Mouse (Mus musculus) liver, embryonic 13.5 days (tissue): ENCODE results near the gene Ercc6l. TPM values are rescaled to one million over a fixed set of nuclear protein-coding genes. Genes with fewer than 3 reads are reported as not detected.
A peak's percentile ranks its signal among the peaks of the same experiment; 100 is the strongest.
"Not testable (repeated sequence)": the region's sequence is repeated elsewhere in the genome, so short reads cannot be mapped to it uniquely, and the experiment has no call there.

Experiments
- ATAC-seq: fragments of 200-750 bp; cut with Nextera tagmentation; 2 replicates; pipeline ENCODE4 v1.8.0; 2017; ENCODE audit warnings: low read depth, mild to moderate bottlenecking, moderate number of reproducible peaks, moderate library complexity
- DNase-seq: peaks from one replicate; pipeline ENCODE4 v3.0.0; 2022
- H3K27ac ChIP-seq: fragments of 300-500 bp; sonication (generic); 2 replicates; pipeline ENCODE4 v1.5.1; 2015; ENCODE audit warnings: moderate library complexity, mild to moderate bottlenecking, inconsistent platforms
- H3K27me3 ChIP-seq: fragments of 300-500 bp; sonication (generic); 2 replicates; pipeline ENCODE4 v1.6.1; 2015; ENCODE audit warnings: mild to moderate bottlenecking, inconsistent platforms
- H3K36me3 ChIP-seq: fragments of 300-500 bp; sonication (generic); 2 replicates; pipeline ENCODE4 v1.6.1; 2015; ENCODE audit warnings: mild to moderate bottlenecking, inconsistent platforms
- H3K4me1 ChIP-seq: fragments of 300-500 bp; sonication (generic); replicated peaks from 2 replicates; pipeline ENCODE4 v1.6.1; 2015; ENCODE audit warnings: inconsistent platforms
- H3K4me2 ChIP-seq: fragments of 300-500 bp; sonication (generic); 2 replicates; pipeline ENCODE4 v1.6.1; 2015; ENCODE audit warnings: inconsistent platforms, mild to moderate bottlenecking, moderate library complexity
- H3K4me3 ChIP-seq: fragments of 300-500 bp; sonication (generic); replicated peaks from 2 replicates; pipeline ENCODE4 v1.5.1; 2015; ENCODE audit warnings: mild to moderate bottlenecking, inconsistent platforms
- H3K9ac ChIP-seq: fragments of 300-500 bp; sonication (generic); 2 replicates; pipeline ENCODE4 v1.6.1; 2015; ENCODE audit warnings: mild to moderate bottlenecking, inconsistent platforms
- H3K9me3 ChIP-seq: fragments of 300-500 bp; sonication (generic); replicated peaks from 2 replicates; pipeline ENCODE4 v1.6.1; 2016; ENCODE audit warnings: inconsistent platforms
- WGBS: fragments of 180-500 bp; shearing (Covaris S2); methylation state at CpG from one replicate; pipeline ENCODE4 v1.1.7; 2015; ENCODE audit not compliant: insufficient replicate concordance; 5-methylcytosine and 5-hydroxymethylcytosine counted together
- polyA plus RNA-seq: library from polyadenylated mRNA; unstranded; fragments of >200 nt; fragmentation: Nextera tagmentation; extraction: Ambion mirVana; gene quantifications from 2 replicates; pipeline ENCODE4 v1.2.1, GENCODE M21; 2015

Ercc6l gene
- polyA plus RNA-seq, 1 experiment from 2014 or later: 11.9 TPM

GRCm38 (mm10) chrX:102103830-102104229 is 53.1 kb downstream of the Ercc6l start:
- 28% methylated on average over 2 of the region's 2 CpGs for WGBS
- not testable (repeated sequence) for H3K9me3 ChIP-seq, H3K36me3 ChIP-seq, H3K4me3 ChIP-seq, H3K9ac ChIP-seq
- Histone ChIP-seq H3K27me3 (0 out of 2 replicates have a peak, but pooled peaks cover 11% of the 10 kb centered on the region), H3K4me1 (peaks cover 15% of the 10 kb centered on the region), H3K4me2 (peak overlapping the region; percentile 47), H3K27ac (peak overlapping the region; percentile 58)
- DNase-seq: peak; percentile 5
- 0 out of 2 replicates have a peak, but pooled peaks have one; percentile 59 for ATAC-seq

GRCm38 (mm10) chrX:102101886-102102285 is 55.0 kb downstream of the Ercc6l start:
- WGBS: 57% methylated on average over 7 of the region's 7 CpGs
- Histone ChIP-seq H3K9ac (no peak overlapping the region), H3K36me3 (no peaks in the 10 kb centered on the region), H3K27ac (no peak overlapping the region), H3K9me3 (no peaks in the 10 kb centered on the region), H3K27me3 (0 out of 2 replicates have a peak, but pooled peaks cover 3% of the 10 kb centered on the region), H3K4me3 (no peak overlapping the region), H3K4me2 (no peak overlapping the region), H3K4me1 (peaks cover 15% of the 10 kb centered on the region)
- ATAC-seq (no peak), DNase-seq (no peak)

GRCm38 (mm10) chrX:102094381-102094904 is 62.4 kb downstream of the Ercc6l start:
- H3K4me2 ChIP-seq: no peak overlapping the region
- no peak overlapping the region for H3K4me3 ChIP-seq
- WGBS: 53% methylated on average over 7 of the region's 7 CpGs
- no peaks in the 10 kb centered on the region for H3K4me1 ChIP-seq
- peaks cover 4% of the 10 kb centered on the region; the same call in 1 of the 2 replicates for H3K27me3 ChIP-seq
- no peak overlapping the region for H3K27ac ChIP-seq
- no peaks in the 10 kb centered on the region for H3K36me3 ChIP-seq
- no peak overlapping the region for H3K9ac ChIP-seq
- DNase-seq (no peak), ATAC-seq (no peak)
- H3K9me3 ChIP-seq: no peaks in the 10 kb centered on the region

Other genes with a start within 250 kb of the Ercc6l start
- 0.15 and 0.25 TPM in 2 replicates for gene Rtl5, start 85.8 kb downstream of the Ercc6l start, polyA plus RNA-seq
- gene Pin4, start 37.6 kb downstream of the Ercc6l start, polyA plus RNA-seq: 51.4 and 58.1 TPM in 2 replicates
- 623 and 645 TPM in 2 replicates for gene Rps4x, start 32.3 kb upstream of the Ercc6l start, polyA plus RNA-seq
- 71.0 and 73.5 TPM in 2 replicates for gene Cited1, start 95.1 kb upstream of the Ercc6l start, polyA plus RNA-seq